Mouse (Mus musculus): ENCODE measurements around the gene Ttll5.

Ttll5 gene

GRCm38 (mm10) chr12:85930713-85931112 is 106.3 kb downstream of the Ttll5 start:
- DNase-seq, result no peak

GRCm38 (mm10) chr12:85933241-85933640 is 108.8 kb downstream of the Ttll5 start:
- DNase-seq, result no peak

- DNase-seq, result no peak
These were observed 112.9 kb downstream of the Ttll5 start for GRCm38 (mm10) chr12:85937384-85937783.

- no peak for DNase-seq
These were observed 119.0 kb downstream of the Ttll5 start for GRCm38 (mm10) chr12:85943456-85943855.

- no peak for DNase-seq
These were observed 120.0 kb downstream of the Ttll5 start for GRCm38 (mm10) chr12:85944419-85944818.

- DNase-seq, result no peak
These were observed 122.7 kb downstream of the Ttll5 start for GRCm38 (mm10) chr12:85947161-85947560.

GRCm38 (mm10) chr12:85949667-85950066 is 125.2 kb downstream of the Ttll5 start:
- no peak for DNase-seq

- no peak for DNase-seq
These were observed 125.9 kb downstream of the Ttll5 start for GRCm38 (mm10) chr12:85950371-85950770.

- DNase-seq, result no peak
These were observed 126.6 kb downstream of the Ttll5 start for GRCm38 (mm10) chr12:85951036-85951435.

GRCm38 (mm10) chr12:85951822-85952221 is 127.4 kb downstream of the Ttll5 start:
- no peak for DNase-seq

GRCm38 (mm10) chr12:85952349-85952748 is 127.9 kb downstream of the Ttll5 start:
- DNase-seq, result no peak

GRCm38 (mm10) chr12:85954167-85954566 is 129.7 kb downstream of the Ttll5 start:
- DNase-seq, result no peak

GRCm38 (mm10) chr12:85955062-85955461 is 130.6 kb downstream of the Ttll5 start:
- DNase-seq, result no peak

GRCm38 (mm10) chr12:85955690-85956089 is 131.2 kb downstream of the Ttll5 start:
- DNase-seq, result no peak

GRCm38 (mm10) chr12:85956251-85956650 is 131.8 kb downstream of the Ttll5 start:
- no peak for DNase-seq

- DNase-seq, result no peak
These were observed 134.0 kb downstream of the Ttll5 start for GRCm38 (mm10) chr12:85958460-85958859.

GRCm38 (mm10) chr12:85959822-85960501 is 135.5 kb downstream of the Ttll5 start:
- DNase-seq, result peak; percentile 26

GRCm38 (mm10) chr12:85960699-85961098 is 136.2 kb downstream of the Ttll5 start:
- DNase-seq, result no peak

- DNase-seq, result no peak
These were observed 138.7 kb downstream of the Ttll5 start for GRCm38 (mm10) chr12:85963160-85963559.

- DNase-seq, result peak; percentile 66
These were observed 139.2 kb downstream of the Ttll5 start for GRCm38 (mm10) chr12:85963699-85964098.

GRCm38 (mm10) chr12:85964436-85964835 is 140.0 kb downstream of the Ttll5 start:
- no peak for DNase-seq

- no peak for DNase-seq
These were observed 143.4 kb downstream of the Ttll5 start for GRCm38 (mm10) chr12:85967812-85968211.

- no peak for DNase-seq
These were observed 143.9 kb downstream of the Ttll5 start for GRCm38 (mm10) chr12:85968409-85968808.

- no peak for DNase-seq
These were observed 145.1 kb downstream of the Ttll5 start for GRCm38 (mm10) chr12:85969571-85969970.

- DNase-seq, result no peak
These were observed 145.7 kb downstream of the Ttll5 start for GRCm38 (mm10) chr12:85970191-85970590.
